Mouse (Mus musculus) forebrain, embryonic 16.5 days (tissue): ENCODE results near the gene Pygo2. TPM values are rescaled to one million over a fixed set of nuclear protein-coding genes. Genes with fewer than 3 reads are reported as not detected.

Experiments
- polyA plus RNA-seq: library from polyadenylated mRNA; unstranded; fragments of >200 nt; fragmentation: Nextera tagmentation; extraction: Ambion mirVana; gene quantifications from 2 replicates; pipeline ENCODE4 v1.2.1, GENCODE M21; 2015

Gene Pygo2
- polyA plus RNA-seq, 1 experiment from 2014 or later: 40.0 TPM

Other genes starting within 250 kb of the Pygo2 start
- gene Fam189b, start 247.1 kb upstream of the Pygo2 start, polyA plus RNA-seq: 26.5 and 30.7 TPM in 2 replicates
- gene Gba, start 227.3 kb upstream of the Pygo2 start, polyA plus RNA-seq: 44.8 and 46.7 TPM in 2 replicates
- 61.5 and 84.2 TPM in 2 replicates for gene Thbs3, start 215.0 kb upstream of the Pygo2 start, polyA plus RNA-seq
- gene Mtx1, start 203.1 kb upstream of the Pygo2 start, polyA plus RNA-seq: 180 and 183 TPM in 2 replicates
- 1.6 and 1.7 TPM in 2 replicates for gene Muc1, start 201.2 kb upstream of the Pygo2 start, polyA plus RNA-seq
- 187 and 195 TPM in 2 replicates for gene Krtcap2, start 184.2 kb upstream of the Pygo2 start, polyA plus RNA-seq
- gene Trim46, start 183.9 kb upstream of the Pygo2 start, polyA plus RNA-seq: 62.5 and 76.1 TPM in 2 replicates
- 67.0 and 73.5 TPM in 2 replicates for gene Dpm3, start 170.9 kb upstream of the Pygo2 start, polyA plus RNA-seq
- 38.6 and 41.2 TPM in 2 replicates for gene Slc50a1, start 159.6 kb upstream of the Pygo2 start, polyA plus RNA-seq
- gene Efna1, start 149.1 kb upstream of the Pygo2 start, polyA plus RNA-seq: 8.3 and 9.5 TPM in 2 replicates
- 55.3 and 55.8 TPM in 2 replicates for gene Efna3, start 107.2 kb upstream of the Pygo2 start, polyA plus RNA-seq
- 14.1 and 16.7 TPM in 2 replicates for gene Efna4, start 92.2 kb upstream of the Pygo2 start, polyA plus RNA-seq
- 40.4 and 55.2 TPM in 2 replicates for gene Adam15, start 80.2 kb upstream of the Pygo2 start, polyA plus RNA-seq
- gene Dcst2, start 68.2 kb upstream of the Pygo2 start, polyA plus RNA-seq: 0.27 TPM in 1 of 2 replicates, not detected in the other
- 1.2 and 1.3 TPM in 2 replicates for gene Dcst1, start 65.0 kb upstream of the Pygo2 start, polyA plus RNA-seq
- gene Zbtb7b, start 35.4 kb upstream of the Pygo2 start, polyA plus RNA-seq: 0.51 and 0.77 TPM in 2 replicates
- 0.77 TPM in 1 of 2 replicates, not detected in the other for gene Lenep, start 27.4 kb upstream of the Pygo2 start, polyA plus RNA-seq
- gene Flad1, start 18.3 kb upstream of the Pygo2 start, polyA plus RNA-seq: 43.6 and 46.7 TPM in 2 replicates
- gene Cks1b, start 11.8 kb upstream of the Pygo2 start, polyA plus RNA-seq: 139 and 156 TPM in 2 replicates
- 14.4 and 17.2 TPM in 2 replicates for gene Shc1, start 11.8 kb upstream of the Pygo2 start, polyA plus RNA-seq
- 11.1 and 14.4 TPM in 2 replicates for gene Pbxip1, start 6.5 kb downstream of the Pygo2 start, polyA plus RNA-seq
- 70.2 and 92.5 TPM in 2 replicates for gene Pmvk, start 24.3 kb downstream of the Pygo2 start, polyA plus RNA-seq
- 8.1 and 8.2 TPM in 2 replicates for gene Kcnn3, start 90.0 kb downstream of the Pygo2 start, polyA plus RNA-seq